Mouse (Mus musculus) intestine, embryonic 14.5 days (tissue): ENCODE data around the gene Sncb. TPM values are rescaled to one million over a fixed set of nuclear protein-coding genes. Genes with fewer than 3 reads are reported as not detected.

Experiments
- ATAC-seq: fragments of 200-750 bp; cut with Nextera tagmentation; replicated peaks from 2 replicates; pipeline ENCODE4 v1.8.0; 2017; ENCODE audit warnings: low read depth, moderate number of reproducible peaks, moderate TSS enrichment, moderate library complexity; ENCODE audit not compliant: low FRiP score, low TSS enrichment
- DNase-seq: peaks from one replicate; pipeline ENCODE4 v3.0.0-alpha.2; 2018; ENCODE audit warnings: low spot score
- H3K27ac ChIP-seq: fragments of 300-500 bp; sonication (generic); 2 replicates; pipeline ENCODE4 v1.5.1; 2014; ENCODE audit warnings: low read depth, mild to moderate bottlenecking, control low read depth
- H3K27me3 ChIP-seq: fragments of 300-500 bp; sonication (generic); replicated peaks from 2 replicates; pipeline ENCODE4 v1.6.1; 2014; ENCODE audit warnings: low read length, control low read depth; ENCODE audit not compliant: control insufficient read depth, insufficient read depth
- H3K36me3 ChIP-seq: fragments of 300-500 bp; sonication (generic); 2 replicates; pipeline ENCODE4 v1.6.1; 2014; ENCODE audit warnings: low read length, control low read depth; ENCODE audit not compliant: control insufficient read depth, insufficient read depth
- H3K4me1 ChIP-seq: fragments of 300-500 bp; sonication (generic); replicated peaks from 2 replicates; pipeline ENCODE4 v1.6.1; 2014; ENCODE audit warnings: low read length, control low read depth, mixed read lengths; ENCODE audit not compliant: control insufficient read depth, insufficient read depth
- H3K4me2 ChIP-seq: fragments of 300-500 bp; sonication (generic); 2 replicates; pipeline ENCODE4 v1.6.1; 2014; ENCODE audit warnings: low read length
- H3K4me3 ChIP-seq: fragments of 300-500 bp; sonication (generic); 2 replicates; pipeline ENCODE4 v1.5.1; 2014; ENCODE audit warnings: low read depth, low read length, control low read depth, mixed read lengths
- H3K9ac ChIP-seq: fragments of 300-500 bp; sonication (generic); 2 replicates; pipeline ENCODE4 v1.6.1; 2014; ENCODE audit warnings: mild to moderate bottlenecking, low read length
- H3K9me3 ChIP-seq: fragments of 300-500 bp; sonication (generic); 2 replicates; pipeline ENCODE4 v1.6.1; 2016; ENCODE audit warnings: low read length, control low read depth; ENCODE audit not compliant: control insufficient read depth
- WGBS: fragments of 180-500 bp; shearing (Covaris S2); extraction: QIAGEN DNeasy Blood & Tissue Kit; methylation state at CpG from one replicate; pipeline ENCODE4 v1.1.7; 2014; 5-methylcytosine and 5-hydroxymethylcytosine counted together
- polyA plus RNA-seq: library from polyadenylated mRNA; unstranded; fragments of >200 nt; fragmentation: Nextera tagmentation; extraction: Ambion mirVana; gene quantifications from 2 replicates; pipeline ENCODE4 v1.2.1, GENCODE M21; 2014

Gene Sncb
- 0.18 and 0.43 TPM in 2 replicates for polyA plus RNA-seq

DNA sequence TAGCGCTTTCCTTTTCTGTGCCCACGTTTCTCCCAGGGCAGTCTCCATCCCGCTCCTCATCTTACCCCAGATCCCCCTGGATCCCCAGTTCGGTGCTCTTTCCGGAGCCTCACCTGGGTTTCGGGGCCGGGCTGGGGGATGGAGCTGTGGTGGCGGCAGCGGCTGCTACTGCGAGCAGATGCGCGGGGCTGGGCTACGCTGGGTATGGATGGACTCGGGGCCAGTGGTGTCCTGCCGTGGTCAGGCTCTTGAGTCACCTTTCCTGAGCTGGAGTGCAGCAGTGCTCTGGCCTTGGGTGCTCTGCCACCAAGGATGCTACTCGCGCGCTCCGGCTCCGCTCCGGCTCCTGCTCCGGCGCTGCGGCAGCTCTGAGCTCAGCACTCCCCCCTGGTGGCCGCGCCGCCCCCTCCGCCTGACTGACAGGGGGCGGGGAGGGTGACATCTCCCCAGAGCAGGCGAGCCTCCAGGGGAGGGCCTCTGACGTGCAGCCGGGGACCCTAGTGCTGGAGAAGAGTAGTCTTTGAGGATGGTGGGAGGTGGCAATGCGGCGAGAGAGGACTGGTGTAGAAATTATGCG, at the start of gene Sncb:
Sncb (minus strand) TSS at position 404 of the 577 bp plus-strand sequence.
- H3K9ac ChIP-seq: no peak within 1 kb of the TSS
- no peak within 1 kb of the TSS for H3K27ac ChIP-seq
- H3K4me2 ChIP-seq: peak within 1 kb of the TSS; percentile 43
- peaks cover 56% of the 10 kb centered on the region for H3K27me3 ChIP-seq
- WGBS: under 1% methylated on average over 35 of the region's 35 CpGs
- no peaks in the 10 kb centered on the region for H3K9me3 ChIP-seq
- no peaks in the 10 kb centered on the region for H3K36me3 ChIP-seq
- DNase-seq: peak; percentile 82
- H3K4me1 ChIP-seq: 0 out of 2 replicates have a peak, but pooled peaks cover 3% of the 10 kb centered on the region
- peak within 1 kb of the TSS; percentile 18 for H3K4me3 ChIP-seq
- ATAC-seq: peak; percentile 50; the same call in 1 of the 2 replicates

DNA sequence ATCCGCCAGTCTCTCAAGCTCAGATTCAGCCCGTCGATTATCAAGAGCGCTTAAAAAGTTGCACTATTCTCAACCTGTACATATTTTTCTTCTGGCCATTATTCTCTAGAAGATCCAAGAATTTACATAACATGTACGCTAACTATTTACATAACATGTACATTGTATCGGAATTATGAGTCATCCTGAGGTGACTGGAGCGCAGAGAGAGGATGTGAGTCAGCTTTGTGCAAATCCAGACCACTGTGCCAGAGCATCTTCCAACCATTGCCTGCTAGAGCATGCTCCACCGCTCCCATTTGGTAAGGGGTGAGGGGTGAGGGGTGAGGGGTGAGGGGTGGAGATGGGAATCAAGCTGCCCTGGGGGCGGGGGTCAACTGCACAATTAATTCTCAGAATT, 47.0 kb upstream of the Sncb start:
- H3K9me3 ChIP-seq: no peaks in the 10 kb centered on the region
- DNase-seq: no peak
- no peaks in the 10 kb centered on the region for H3K4me1 ChIP-seq
- H3K4me2 ChIP-seq: no peak overlapping the region
- no peak overlapping the region for H3K27ac ChIP-seq
- H3K36me3 ChIP-seq: no peaks in the 10 kb centered on the region
- no peak for ATAC-seq
- H3K4me3 ChIP-seq: no peak overlapping the region
- 86% methylated on average over 9 of the region's 9 CpGs for WGBS
- no peaks in the 10 kb centered on the region for H3K27me3 ChIP-seq
- H3K9ac ChIP-seq: no peak overlapping the region

DNA sequence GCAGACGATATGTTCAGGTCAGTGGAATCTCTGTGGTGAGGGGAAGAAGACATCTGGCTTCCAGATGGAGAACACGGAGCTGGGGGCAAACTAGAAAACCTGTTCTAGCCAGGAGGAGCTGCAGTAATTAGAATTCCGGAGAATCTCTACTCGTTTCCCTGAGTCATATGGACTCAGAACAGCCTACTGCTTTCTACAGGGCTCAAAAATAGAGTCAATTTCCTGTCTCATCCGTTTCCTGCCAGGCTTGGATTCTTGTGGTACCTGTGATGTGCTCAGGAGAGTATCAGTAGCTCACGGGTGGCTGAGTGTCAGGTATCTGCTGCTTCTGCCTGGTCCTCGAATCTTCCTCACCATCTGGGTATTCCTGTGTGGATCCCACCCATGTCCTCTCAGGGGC, 45.1 kb upstream of the Sncb start:
- Histone ChIP-seq H3K4me3 (no peak overlapping the region), H3K9me3 (no peaks in the 10 kb centered on the region), H3K4me2 (no peak overlapping the region), H3K36me3 (no peaks in the 10 kb centered on the region), H3K4me1 (no peaks in the 10 kb centered on the region), H3K27me3 (no peaks in the 10 kb centered on the region), H3K27ac (no peak overlapping the region), H3K9ac (no peak overlapping the region)
- ATAC-seq (no peak), DNase-seq (no peak)
- WGBS: 62% methylated on average over 7 of the region's 7 CpGs

DNA sequence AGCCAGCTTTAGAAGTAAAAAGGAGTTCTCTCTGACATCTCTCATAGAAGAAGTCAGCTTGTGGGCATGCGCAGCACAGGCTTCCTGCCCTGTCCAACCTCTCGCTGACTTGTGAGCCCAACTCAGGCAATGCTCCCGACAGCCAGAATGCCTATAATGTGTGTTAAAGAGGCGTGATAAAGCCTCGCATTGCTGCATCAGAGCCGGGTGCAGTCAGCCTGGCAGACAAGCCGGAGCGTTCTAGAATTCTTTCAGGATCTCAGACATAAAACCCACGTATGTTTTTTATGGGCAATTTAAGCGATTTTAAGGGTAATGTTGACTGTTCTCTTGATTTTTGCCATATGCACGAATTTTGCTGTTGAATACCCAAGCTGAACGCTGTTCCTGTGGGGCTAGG, 41.7 kb upstream of the Sncb start:
- Histone ChIP-seq H3K9me3 (no peaks in the 10 kb centered on the region), H3K36me3 (no peaks in the 10 kb centered on the region), H3K9ac (no peak overlapping the region), H3K4me2 (no peak overlapping the region), H3K27ac (no peak overlapping the region), H3K27me3 (peaks cover 8% of the 10 kb centered on the region; the same call in 1 of the 2 replicates), H3K4me1 (no peaks in the 10 kb centered on the region), H3K4me3 (no peak overlapping the region)
- 76% methylated on average over 12 of the region's 12 CpGs for WGBS
- DNase-seq: no peak
- no peak for ATAC-seq

DNA sequence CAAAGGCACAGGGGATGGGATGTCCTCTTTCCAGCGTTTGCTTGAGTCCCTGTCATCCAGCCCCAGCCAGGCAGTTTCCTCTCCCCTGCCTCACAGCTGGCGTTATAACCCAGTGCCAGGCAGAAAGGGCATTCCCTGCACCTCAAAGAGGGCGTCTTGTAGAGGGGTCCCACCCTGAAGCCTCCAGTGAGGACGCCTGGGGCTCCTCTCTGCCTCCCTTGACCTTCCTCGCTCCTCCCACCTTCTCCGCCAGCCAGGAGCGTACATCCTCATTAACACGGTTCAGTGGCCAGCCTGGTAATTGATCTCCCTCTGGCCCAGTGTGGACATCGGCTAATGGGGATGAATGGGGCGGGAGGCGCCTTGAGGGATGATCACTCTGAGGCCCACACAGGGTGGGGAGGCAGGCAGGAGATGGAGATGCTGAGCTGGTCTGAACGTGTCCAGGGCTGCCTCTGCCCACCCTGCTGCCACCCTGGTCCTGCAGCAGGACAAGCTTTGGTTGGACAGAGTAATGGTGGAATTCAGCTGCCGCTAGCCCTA, 40.1 kb upstream of the Sncb start:
- no peaks in the 10 kb centered on the region for H3K4me1 ChIP-seq
- H3K9ac ChIP-seq: no peak overlapping the region
- no peaks in the 10 kb centered on the region for H3K36me3 ChIP-seq
- H3K9me3 ChIP-seq: no peaks in the 10 kb centered on the region
- ATAC-seq (no peak), DNase-seq (no peak)
- no peak overlapping the region for H3K4me2 ChIP-seq
- H3K27me3 ChIP-seq: peaks cover 8% of the 10 kb centered on the region; the same call in 1 of the 2 replicates
- WGBS: 48% methylated on average over 13 of the region's 13 CpGs
- H3K27ac ChIP-seq: no peak overlapping the region
- H3K4me3 ChIP-seq: no peak overlapping the region

DNA sequence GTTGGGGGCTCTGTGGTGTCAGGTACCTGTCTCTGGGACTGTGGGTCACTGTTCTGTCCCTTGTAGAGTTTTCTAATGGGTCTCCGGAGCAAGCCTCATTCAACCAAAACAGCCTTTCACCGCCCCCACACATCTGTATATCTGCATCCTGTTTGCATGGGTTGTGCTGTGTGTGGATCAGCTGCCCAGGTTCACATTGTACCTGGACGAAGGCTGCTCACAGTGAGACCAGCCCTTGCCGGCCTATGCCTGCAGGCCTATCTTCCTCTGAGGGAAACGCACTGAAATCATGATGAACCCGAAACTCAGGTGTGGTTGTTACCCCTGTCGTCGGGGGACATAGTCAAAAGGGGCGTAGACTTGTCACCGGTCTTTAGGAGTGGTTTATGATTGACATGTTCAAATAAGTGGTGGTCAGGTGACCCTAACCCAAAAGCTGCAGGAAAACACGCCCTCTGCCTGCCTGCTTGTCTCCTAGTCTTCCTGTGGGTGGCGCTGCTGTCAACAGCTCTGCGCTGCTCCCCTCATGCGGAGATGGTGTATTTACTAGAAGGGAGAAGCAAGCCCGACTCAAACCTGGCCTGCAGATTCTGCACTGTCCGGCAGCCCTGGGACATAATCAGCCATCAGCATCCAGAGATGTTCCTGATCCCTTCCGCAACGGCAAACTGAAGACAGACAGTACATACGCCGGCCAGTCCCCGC, 38.9 kb upstream of the Sncb start:
- Histone ChIP-seq H3K4me3 (no peak overlapping the region), H3K4me1 (no peaks in the 10 kb centered on the region), H3K4me2 (no peak overlapping the region), H3K9ac (no peak overlapping the region), H3K27me3 (peaks cover 8% of the 10 kb centered on the region; the same call in 1 of the 2 replicates), H3K9me3 (no peaks in the 10 kb centered on the region), H3K36me3 (no peaks in the 10 kb centered on the region), H3K27ac (no peak overlapping the region)
- ATAC-seq (no peak), DNase-seq (no peak)
- 41% methylated on average over 21 of the region's 21 CpGs for WGBS

DNA sequence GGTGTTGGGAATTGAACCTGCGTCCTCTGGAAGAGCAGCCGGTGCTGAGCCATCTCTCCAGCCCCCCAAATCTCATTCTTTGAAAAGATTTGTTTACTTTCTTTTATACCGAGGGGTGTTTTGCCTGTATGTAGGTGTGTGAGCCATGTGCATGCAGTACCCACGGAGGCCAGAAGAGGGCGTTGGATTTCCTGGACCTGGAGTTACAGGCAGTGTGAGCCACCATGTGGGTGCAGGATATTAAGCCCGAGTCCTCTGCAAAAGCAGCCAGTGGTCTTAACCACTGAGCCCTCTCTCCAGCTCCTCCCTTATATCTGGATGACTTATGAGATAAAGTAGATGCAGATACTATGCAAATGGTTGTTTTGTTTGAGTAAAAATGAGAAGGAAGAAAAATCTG, 36.6 kb upstream of the Sncb start:
- no peaks in the 10 kb centered on the region for H3K36me3 ChIP-seq
- H3K9me3 ChIP-seq: no peaks in the 10 kb centered on the region
- WGBS: 74% methylated on average over 6 of the region's 6 CpGs
- no peak for ATAC-seq
- peaks cover 8% of the 10 kb centered on the region; the same call in 1 of the 2 replicates for H3K27me3 ChIP-seq
- no peak overlapping the region for H3K4me3 ChIP-seq
- no peak overlapping the region for H3K27ac ChIP-seq
- DNase-seq: no peak
- no peak overlapping the region for H3K9ac ChIP-seq
- no peak overlapping the region for H3K4me2 ChIP-seq
- H3K4me1 ChIP-seq: no peaks in the 10 kb centered on the region

DNA sequence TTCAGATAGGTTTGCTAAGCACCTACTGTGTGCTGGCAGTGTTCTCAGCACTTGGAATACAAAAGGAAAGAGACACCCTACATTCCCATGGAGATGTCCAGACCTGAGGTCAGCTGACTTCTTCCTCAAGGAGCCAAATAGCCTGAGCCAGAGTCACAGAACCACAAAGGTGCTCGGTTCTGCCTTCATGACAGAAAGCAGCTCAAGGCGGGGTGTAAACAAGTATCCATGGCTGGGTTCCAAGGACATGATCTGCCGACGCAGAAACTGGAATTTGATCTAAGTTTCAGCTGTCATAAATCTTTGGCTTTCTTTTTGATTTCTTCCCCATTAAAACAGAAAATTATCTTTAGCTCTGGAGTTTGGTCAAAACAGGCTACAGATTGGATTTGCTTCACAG, 33.8 kb upstream of the Sncb start:
- DNase-seq (no peak), ATAC-seq (no peak)
- Histone ChIP-seq H3K9ac (no peak overlapping the region), H3K9me3 (no peaks in the 10 kb centered on the region), H3K4me2 (no peak overlapping the region), H3K27me3 (peaks cover 1% of the 10 kb centered on the region; the same call in 1 of the 2 replicates), H3K36me3 (no peaks in the 10 kb centered on the region), H3K4me1 (no peaks in the 10 kb centered on the region), H3K4me3 (no peak overlapping the region), H3K27ac (no peak overlapping the region)
- WGBS: 42% methylated on average over 4 of the region's 4 CpGs
